Mouse (Mus musculus) NIH3T3 (cell line): ENCODE data around the gene Ephb2.
A peak's percentile ranks its signal among the peaks of the same experiment; 100 is the strongest.

Experiments used
- DNase-seq: peaks from one replicate; pipeline ENCODE4 v3.0.0-alpha.2; 2012; ENCODE audit warnings: low read depth

Gene Ephb2

DNA sequence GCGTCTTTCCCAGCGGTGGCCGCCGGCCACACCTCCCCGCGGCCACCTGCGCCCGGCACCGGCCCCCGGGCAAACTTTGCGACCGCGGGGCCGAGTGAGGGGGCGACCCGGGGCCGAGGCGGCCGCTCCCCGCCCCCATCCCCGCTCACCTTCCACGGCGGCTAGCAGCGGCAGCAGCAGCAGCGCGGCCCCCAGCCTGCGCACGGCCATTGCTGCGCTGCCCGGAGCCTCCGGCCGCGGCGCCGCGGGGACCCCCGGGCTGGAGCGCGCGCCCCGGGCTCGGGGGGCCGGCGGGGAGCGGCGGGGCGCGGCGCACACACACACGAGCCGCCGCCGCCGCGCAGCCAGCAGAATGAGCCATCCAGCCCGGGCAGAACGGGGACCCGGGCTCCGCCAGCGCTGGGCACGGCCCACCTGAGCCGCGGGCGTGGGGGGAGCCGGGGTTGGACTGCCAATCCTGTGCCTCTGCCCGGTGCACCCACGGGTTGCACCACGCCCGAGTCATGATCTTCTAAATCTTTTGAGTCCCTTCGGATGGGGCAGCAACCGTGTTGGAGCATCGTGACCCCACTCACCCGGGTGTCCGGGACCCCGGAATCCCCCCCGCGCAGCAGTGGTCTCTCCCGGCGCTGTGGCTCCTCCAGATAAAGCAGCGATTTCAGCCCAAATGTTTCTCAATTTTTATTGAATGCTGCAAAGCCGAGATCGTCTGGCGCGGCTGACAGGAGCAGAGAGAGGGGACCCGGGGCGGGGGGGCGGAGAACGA is at the start of gene Ephb2:
Gene Ephb2, minus strand, starts transcription at position 368 of the 766 bp plus-strand sequence.
- DNase-seq: peak; percentile 81

DNA sequence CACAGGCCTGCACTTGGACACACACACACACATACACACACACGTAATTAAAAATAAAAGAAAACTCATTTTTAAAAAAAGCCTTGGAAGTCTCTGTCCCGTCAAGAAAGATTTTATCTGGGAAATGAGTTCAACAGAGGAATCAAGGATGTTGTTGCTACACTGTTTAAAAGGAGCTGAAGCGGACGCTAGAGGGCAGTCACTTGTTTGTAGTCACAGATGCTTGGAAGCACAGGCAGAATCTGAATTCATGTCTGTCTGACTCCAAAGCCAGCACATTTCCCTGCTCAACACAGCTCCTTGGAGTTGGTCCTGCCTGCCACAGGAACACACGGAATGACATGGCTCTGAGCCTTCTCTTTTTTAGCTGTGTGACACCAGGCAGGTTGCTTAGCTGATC is 42.8 kb upstream of the Ephb2 start:
- DNase-seq: peak; percentile 49

DNA sequence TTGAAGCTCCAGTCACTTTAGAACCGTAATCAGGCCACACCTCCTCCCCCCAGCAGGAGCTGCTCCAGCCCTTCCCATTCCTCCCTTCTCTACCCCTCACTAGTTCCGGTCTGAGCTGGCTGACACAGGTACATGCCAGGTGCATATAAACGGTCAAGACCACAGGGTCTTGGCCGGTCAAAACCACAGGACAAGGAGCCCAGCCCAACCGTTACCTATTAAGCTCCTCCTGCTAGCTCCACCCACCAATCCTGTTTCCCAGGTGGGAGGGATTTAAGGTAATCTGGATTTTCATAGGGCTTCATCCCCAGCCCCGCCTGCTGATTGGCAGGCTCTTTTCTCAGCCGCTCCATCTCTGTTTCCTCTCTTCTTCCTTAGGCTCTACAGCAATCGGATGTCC is 42.4 kb upstream of the Ephb2 start:
- DNase-seq: no peak

DNA sequence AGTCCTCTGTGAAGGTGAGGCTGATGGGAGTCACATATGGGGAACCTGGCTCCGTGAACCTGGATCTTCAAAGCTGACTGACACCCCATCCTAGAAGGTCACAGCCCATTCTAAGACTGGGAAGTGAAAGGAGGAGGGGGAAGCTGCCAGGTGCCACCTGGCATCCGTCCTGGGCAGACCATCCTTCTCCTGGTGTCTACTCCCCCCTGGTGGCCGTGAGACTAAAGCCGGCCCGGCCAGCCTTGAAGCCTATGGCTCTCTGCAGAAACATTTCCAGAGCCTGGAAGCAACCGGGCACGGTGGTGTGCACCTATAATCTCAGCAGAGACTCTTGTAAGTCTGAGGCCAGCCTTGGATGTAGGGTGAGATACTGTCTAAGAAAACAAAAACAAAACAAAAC is 41.2 kb upstream of the Ephb2 start:
- peak; percentile 68 for DNase-seq

DNA sequence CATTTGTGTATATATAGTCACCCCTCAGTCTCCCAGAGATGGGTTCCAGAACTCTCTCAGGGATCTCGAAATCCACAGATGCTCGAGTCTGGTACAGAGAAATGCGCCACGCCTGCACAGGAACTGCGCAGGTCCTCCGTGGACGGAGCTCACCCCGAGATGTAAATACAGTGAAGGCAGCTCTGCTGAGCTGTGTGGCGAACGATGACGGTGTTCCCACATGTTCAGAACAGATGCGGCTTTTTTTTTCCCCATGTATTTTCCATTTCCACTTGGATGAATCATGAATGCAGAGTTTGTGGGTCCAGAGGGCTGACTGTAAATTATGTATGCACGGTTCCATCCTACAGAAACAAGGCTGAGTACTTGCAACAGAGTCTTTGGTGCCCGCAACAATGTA is 39.2 kb upstream of the Ephb2 start:
- no peak for DNase-seq

DNA sequence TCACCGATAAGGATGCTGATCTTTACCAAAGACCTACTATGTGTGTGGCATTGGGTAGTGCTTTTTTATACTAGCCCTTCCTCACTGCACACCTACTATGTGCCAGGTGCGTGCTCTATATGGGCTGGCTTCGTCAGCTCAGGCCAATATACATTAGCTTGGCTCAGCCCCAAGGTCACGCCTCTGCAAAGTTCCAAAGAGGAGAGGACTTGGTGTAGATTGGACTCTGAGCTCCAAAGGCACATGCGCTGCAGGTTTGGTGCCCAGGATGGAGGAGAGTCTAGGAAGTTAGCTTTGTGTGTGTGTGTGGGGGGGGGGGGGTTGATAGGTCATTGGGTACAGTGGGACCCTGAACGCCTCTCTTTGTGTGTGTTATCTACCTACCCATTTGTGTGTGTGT is 32.6 kb upstream of the Ephb2 start:
- DNase-seq: no peak

DNA sequence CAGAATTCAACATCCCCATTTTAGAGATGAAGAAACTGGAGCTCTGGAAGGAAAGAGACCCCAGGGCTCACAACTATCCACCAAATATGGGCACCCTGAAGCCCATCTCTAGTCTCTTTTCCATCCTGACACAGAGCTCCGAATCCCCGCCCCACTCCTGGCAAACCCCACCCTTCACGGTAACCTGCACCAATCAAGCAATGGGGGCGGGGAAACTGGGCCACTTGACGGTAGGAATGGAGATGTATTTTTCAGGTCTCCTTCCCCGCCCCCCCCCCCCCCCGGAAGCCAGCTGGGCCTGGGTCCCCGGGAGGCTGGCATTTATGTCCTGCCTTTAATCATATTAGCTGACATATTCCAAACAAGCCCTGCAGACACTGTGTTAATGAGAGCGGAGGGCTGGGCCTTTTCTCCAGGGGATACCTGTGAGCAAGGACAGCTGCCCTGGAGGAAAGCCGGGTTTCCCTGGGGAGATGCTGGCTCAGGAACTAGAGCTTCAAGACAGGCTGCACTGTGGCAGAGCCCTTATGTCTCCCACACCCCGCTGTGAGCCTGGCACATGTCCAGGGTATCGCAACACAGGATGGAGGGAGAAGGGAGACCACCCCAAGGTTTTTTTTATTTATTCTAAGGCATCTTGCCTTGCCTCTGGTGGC is 32.0 kb upstream of the Ephb2 start:
- DNase-seq: no peak

DNA sequence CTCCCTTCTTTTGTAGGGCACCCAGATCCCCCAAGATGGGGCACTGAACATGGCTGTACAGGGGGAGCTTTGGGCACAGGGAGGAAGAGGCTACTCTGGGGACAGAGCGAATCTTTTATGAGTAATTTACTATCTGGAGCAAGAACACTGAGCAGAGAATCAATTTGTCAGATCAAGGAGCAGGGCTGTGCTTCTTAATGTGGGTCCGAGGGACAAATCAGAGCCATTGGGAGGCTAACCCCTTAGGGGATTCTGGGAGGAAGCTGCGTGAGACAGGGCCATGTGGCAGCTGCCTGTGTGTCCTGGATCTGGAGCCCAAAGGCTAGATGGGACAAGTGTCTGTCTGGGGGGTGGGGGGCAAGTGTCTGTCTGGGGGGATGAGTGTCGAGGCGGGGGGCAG is 29.7 kb upstream of the Ephb2 start:
- no peak for DNase-seq

DNA sequence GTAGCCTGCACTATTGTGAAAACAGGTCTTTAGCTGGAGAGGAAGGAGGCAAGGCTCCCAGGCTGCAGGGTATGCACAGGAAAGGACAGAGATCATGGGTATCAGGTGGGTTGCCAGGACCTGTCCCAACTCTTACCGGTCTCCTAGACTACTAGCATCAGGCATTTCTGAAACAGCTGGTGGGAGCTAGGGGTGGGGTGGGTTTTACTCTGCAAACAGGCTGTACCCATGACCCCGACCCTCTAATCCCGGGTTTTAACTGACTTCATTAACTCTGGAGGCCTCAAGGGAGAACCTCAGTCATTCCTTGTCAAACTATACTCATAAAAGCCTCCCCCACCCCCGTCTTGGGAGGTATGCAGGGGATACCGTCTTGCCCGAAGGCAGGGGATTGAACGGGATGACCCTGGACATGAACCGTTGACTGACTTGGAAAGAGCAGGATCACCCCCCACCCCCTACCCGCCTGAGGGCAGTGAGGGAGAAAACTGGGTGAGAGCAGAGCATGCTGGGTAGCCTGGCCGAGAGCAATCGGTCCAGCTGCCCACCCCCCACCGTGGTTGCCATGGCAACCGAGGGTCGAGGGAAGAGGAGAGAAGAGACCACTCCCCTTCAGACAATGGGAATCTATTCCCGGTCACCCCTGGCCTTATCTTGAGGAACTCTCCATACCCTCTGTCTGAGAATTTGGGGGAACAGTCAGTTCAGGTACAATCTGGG is 29.1 kb upstream of the Ephb2 start:
- DNase-seq: no peak

DNA sequence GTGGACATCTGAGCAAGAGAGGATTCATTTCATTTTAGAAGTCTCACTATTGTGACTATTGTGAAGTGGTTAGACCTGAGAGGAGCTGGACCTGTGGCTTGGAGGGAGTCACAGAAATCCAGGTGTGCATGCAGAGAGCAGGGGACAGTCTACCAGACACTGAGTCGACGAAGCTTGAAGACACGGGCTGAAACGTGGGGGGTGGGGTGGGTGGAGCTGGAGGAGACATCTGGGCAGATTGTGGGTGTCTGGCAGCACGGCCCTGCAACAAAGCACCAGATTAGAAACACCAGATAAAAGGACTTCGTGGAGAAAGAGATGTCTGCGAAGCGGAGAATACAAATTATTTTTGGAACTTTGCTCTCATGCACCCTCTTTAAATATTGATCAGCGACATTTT is 27.7 kb upstream of the Ephb2 start:
- DNase-seq: no peak

DNA sequence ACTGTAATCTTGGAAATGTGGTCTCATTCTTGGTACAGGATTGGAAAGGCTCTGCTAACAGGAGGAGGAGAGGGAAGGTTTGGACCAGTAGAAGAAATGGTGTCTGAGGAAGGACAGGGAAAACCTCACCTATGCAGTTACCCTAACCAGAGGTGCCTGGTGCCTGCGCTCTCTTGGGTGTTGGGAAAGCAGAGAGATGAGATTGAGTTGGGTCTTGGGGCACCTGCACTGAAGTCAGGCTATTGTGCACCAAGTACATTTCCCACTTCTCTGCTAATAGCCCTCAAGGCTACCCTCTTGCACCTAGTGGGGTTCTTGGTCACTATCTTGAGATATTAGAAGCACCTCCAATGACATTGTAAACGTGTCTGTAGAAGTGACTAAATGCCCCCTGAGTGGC is 26.6 kb upstream of the Ephb2 start:
- no peak for DNase-seq

DNA sequence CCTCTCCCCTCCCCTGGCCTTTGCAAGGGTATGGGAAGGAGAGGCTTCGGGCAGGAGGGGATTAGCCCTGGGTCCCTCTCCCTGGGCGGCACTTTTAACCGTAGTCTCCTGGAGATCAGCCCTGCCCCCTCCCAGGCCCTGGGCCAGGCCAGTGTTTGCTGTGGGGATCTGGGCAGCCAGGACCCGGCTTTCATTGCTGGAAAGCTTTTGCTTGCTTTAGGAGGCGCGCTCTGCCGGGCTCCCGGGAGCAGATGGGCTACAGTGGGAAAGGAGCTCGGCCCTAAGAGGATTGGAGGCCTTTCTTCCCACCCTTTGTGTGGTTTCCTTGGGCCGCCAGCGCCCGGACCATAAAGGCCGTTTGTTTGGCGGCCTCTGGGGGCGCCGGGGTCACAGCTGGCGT is 26.0 kb upstream of the Ephb2 start:
- DNase-seq: no peak

DNA sequence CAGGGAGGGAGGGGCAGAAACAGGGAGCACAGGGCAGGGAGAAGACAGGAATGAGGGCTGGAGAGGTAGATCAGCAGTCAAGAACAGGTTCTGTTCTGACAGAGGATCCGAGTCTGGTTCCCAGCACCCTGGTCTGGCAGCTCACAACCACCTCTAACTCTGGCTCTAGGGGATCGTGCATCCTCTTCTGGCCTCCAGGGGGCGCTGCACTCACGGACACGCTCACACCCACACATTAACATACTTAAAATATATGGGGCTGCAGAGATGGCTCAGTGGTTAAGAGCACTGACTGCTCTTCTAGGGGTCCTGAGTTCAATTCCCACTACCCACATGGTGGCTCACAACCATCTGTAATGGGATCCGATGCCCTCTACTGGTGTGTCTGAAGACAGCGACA is 24.2 kb upstream of the Ephb2 start:
- DNase-seq: no peak

DNA sequence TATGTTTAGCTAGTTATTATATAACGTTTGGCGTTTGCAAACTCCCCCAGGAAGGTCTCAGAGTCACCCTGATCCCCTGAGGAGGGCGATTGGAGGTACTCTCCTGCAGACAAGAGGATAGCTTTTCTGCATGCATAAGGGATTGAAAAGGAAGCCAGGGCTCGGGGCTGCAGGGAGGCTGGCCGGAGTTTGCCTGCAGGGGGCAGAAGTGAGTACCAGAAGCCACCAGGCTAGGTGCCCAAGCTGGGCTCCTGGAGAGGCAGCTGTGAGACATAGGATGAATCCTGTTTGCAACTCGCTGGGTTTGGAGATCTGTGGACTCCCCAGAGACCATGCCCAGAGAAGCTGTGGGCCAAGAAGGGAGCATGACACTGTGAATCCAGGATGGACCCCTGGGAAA is 19.3 kb upstream of the Ephb2 start:
- DNase-seq: peak; percentile 22

DNA sequence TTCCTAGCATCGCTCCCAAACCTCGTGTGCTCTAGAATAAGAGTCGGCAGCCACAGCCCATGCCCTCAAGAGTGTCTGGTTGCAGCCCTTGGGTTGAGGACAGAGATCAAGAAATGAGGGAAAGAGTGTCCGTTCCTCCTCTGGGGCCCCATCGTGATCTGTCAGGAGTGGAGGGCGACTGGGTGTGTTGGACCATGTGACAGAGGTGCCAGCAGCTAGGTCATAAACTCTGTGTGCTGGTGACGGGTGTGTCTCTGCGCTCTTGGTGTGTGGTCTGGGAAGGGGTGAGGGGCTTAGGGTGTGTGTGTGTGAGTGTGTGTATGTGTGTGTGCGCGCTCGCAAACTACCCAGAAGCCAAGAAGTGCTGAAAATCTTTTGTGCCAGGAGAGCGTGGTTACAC is 17.2 kb upstream of the Ephb2 start:
- DNase-seq: no peak

DNA sequence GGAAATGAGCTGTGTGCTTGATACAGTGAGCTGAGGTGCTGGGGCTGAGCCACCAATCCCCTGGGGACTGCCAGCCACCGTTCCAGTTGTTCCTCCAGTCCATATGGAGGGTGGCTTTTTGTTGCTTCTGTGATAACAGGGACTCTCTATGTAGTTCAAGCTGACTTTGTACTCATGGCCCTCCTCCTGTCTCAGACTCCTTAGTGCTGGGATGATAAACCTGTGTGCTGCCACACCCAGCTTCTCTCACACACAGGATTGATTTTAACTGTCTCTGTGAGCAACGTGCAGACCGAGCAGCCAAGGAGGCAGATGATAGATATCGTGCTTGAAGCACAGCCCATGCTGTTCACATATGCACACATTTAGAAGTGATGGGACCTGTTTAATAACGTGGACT is 16.3 kb upstream of the Ephb2 start:
- DNase-seq: no peak

DNA sequence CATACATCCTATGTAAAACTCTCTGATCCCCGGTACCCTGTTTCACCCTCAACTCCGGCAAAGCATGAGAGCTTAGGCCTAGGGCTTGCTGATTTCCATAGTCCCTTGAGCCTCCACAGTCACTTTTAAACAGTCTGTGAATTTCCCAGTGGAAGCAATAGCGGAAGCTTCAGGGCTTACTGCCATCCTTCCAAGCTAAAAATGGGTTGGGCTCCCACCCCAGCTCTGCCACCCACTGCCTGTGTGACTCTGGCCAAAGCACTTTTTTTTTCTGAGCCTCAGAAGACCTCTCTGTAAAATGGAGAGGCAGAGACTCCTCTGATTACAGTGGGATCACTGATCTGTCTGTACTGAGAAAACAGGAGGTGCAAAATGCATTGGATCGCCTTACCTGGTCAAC is 12.8 kb upstream of the Ephb2 start:
- DNase-seq: no peak

DNA sequence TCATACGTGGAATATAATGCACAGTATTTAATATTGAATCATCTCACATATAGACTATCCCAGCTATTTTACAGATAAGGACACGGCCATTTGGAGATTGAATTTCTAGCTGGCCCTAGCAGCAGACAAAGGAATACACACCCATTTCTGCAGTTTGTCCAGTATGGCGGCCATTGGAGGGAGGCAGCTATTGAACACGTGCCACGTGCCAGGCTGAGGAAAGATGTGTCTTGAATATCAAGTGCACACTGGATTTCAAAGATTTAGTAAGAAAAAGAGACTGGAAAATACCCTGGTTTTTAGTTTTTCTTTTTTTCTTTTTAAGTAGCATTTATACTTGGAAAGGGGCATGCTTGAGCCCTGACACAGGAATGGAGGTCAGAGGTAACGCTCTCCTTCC is 11.4 kb upstream of the Ephb2 start:
- no peak for DNase-seq

DNA sequence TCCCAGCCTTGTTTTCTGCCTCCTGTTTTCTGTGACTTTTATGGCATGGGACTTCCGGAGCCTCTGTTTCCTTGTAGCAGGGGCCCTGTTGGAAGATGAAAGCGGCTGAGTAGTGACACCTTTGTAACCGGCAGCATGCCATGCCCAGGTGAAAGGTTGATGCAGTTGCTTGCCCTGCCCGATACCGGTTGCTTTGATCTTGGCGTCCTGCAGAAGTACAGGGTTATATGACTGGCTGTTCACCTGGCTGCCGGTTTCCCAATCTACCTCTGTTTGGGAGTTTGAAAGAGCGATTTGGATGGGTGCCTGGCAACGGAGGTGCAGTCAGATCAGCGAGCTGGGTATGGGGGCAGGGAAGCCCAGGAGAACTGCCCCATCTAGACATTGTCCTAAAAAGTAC is 7.0 kb upstream of the Ephb2 start:
- no peak for DNase-seq

DNA sequence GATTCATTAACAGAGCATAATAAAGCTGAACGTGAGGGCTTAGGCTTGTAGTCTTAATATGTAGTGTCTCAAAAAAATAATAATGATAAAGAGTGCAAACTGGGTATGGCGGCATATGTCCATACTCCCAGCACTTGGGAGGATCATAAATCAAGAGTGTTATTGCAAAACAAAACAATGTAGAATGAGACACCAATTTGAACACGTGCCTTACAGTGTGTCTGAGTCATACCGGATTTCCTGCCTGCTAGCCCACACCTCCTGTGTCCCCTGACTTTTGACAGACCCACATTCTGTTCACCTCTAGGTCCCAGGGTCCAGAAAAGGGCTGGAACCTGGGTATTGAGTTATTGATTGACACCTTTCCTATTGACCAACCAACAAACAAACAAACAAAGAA is 6.2 kb upstream of the Ephb2 start:
- peak; percentile 31 for DNase-seq

DNA sequence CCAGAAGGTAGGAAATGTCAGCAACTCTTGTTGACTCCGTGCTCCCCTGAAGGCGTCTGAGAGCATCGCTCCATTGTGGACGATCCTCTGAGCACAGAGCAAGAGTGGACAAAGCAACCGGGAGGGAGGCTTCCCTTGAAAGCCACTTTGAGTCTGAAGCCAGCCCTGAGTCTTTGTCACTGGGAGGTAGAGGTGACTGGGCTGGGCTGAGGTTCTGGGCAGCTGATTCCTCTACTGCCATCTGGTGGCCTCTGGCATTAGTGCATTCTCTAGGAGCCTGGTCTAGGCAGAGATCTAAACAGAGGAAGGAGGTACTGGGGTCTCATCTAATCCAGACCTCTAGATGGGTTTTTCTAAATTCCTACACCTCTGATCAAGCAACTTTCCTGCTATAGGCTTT is 5.3 kb upstream of the Ephb2 start:
- peak; percentile 85 for DNase-seq

DNA sequence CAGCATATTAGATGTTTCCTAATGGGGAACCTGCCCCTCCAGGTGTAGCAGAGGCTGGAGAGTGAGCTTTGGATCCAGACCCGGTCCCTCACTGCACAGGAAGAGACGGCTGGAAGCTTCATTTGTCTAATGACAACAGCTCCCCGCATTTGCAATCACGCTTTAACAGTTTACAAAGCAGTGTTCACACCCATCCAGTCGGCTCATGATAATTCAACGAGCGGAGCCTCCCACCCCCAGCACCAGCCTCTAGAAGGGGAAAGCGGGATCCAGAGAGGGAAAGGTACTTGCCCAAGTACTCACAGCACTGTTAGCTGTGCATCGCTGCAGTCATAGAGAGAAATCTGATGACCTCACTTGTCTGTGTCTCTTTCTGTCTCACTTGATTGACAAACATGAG is 2.7 kb upstream of the Ephb2 start:
- DNase-seq: no peak

DNA sequence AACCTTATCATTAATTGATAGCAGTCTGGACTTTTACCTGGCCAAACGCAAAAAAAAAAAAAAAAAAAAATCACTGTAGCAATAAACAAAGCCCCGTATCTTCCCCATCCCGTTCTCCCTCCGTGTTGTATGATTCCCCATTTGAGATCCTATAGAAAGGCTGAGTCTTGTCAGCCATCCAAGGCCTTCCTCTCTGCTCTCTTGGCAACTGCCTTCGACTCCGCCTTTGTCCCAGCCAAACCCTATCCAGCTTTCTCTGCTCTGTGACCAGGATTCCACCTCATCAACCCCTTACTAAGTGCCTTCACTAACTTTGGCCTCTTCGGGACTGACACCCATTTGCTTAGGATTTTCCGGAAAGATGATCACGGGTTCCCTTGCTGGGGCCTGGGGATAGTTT is 2.2 kb upstream of the Ephb2 start:
- no peak for DNase-seq
